Mouse (Mus musculus): Measurements from ENCODE around the gene Tnpo3. TPM values are rescaled to one million over a fixed set of nuclear protein-coding genes. Genes with fewer than 3 reads are reported as not detected.

The Tnpo3 gene
- 28.2 and 43.1 TPM in 2 replicates for polyA plus RNA-seq (2012)

DNA sequence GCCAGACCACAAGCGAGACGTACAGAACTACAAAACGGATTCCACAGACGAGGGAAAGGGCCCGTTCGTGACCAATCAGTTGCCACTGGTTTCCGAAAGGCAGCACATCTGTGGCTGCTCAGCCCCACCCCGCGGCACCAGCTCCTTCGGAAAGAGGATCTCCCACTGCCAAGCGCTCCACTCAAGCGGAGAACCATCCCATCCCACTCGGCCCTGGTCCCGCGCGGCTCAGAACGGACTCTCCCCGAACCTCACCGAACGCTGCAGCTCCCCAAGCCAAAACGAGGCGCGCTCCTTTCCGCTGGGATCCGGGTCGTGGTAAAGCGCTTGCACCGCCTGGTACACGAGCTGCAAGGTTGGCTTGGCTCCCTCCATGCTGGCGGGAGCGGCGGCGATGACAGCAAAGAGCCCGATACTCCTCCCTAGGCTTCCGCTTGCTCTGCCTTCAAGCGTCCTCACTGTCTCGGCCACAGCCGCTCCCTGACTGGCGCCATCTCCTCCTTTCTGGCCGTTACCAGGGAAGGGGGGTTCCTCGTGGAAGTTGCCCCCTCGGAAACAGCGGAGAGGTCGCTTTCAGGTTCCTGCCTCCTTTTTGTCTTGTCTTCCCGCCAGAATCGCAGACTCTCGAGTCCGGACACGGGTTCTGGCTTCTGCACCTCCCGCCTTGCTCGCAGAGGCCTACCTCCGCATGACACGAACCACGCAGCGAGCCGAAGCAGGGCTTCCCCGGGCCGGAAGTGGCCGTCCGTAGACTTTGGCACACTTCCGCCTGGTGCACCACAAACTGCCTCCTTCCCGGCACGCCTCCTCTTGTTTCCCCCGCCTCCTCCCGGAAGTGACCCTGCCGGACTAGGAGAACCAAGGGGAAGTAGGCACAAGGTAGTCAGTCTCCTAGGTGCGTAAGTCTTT lies at the start of gene Tnpo3:
Gene Tnpo3, minus strand, starts transcription at position 777 of the 909 bp plus-strand sequence.

DNA sequence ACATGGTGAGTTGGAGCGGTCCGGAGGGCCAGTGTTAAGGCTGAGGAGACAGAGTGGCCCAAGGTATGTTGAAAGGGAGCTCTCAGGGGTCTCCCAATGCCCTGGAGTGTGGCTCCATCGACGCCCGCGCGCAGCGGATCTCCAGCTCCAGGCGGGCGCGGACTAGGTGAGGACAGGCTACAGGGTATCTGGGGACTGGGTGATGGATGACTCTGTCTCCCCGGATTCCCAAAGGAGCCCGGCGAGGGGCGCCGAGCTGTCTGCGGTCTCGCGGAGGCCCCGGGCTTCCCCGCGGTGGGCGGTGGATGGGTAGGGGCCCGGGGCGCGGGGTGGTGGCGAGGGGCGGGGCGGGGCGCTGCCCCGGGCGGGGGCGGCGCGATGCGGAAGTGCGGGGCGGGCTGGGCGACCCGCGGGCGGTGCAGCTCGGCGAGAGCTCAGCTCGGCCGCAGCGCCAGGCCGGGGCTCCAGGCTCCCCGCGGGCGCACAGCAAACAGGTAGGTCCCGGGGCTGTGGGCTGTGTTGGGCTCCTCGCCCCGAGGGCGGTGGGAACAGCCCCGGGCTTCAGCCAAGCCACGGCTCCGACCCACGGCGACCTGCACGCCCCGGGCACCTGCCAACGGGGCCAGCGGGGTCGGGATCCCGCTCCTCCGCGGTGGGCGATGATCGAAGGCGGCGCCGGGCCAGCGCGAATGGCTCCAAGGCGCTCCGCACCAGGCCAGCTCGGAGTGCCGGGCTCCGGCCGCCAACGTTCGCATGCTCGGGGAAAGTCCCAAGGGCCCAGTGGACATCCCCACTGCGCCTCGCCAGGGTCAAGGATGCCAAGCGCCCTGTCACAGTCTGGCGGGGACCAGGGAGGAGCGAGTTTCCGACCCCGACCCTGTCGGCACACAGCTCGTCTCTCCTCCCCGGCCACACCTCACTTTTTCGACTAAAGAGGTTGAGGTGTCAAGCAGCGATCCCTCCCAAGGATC lies 83.1 kb downstream of the Tnpo3 start, which contains the start of gene Irf5:
Gene Irf5, plus strand, starts transcription at position 345 of the 971 bp plus-strand sequence.

DNA sequence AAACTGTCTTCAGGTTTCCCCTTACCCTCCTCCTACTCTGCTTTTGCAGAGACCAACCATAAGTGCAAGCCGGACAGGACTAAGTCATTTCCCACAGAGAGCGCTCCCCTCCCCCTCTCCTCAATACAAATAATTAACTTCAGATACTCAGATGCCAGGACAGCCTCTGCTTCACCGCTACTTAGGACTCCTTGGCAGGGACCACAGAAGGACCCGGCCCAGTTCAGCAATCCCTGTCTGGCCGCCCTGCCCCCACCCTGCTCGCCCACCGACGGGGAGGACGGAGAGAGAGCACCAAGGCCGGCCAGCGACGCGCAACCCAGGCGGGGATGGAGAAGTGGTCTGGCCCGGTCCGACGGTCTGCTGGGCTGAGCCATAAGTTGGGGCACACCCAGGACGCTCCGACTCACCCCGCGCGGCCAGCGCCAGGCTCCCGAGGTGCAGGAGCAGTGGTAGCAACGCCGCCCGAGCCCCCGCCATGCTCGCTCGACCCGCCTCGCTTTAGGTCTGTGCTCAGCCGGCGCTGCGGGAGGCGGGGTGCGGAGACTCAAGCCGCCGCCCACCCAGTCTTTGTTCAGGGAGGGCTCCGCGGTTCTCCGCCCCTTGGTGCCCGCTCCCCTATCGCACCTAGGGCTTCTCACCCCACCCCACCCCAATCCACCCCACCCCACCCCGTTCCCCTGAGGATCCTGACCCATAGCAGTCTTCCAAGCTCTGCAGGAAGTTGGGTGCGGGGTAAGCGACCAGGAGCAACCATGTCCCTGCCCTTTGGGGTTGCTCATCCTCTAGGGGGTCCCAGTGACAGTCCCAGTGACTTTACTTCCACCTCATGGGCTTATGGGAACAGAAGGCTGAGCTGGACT lies 102.0 kb downstream of the Tnpo3 start, which contains the start of gene Kcp:
Gene Kcp, minus strand, starts transcription at position 506 of the 863 bp plus-strand sequence.

Other genes with a start within 250 kb of the Tnpo3 start
- gene Opn1sw, start 221.4 kb downstream of the Tnpo3 start, polyA plus RNA-seq (2012): not detected in 2 replicates
- 0.03 and 0.10 TPM in 2 replicates for gene Ccdc136, start 213.6 kb downstream of the Tnpo3 start, polyA plus RNA-seq (2012)
- under 0.01 and 0.02 TPM in 2 replicates for gene Flnc, start 176.6 kb downstream of the Tnpo3 start, polyA plus RNA-seq (2012)
- gene Atp6v1f, start 142.2 kb downstream of the Tnpo3 start, polyA plus RNA-seq (2012): 245 and 259 TPM in 2 replicates
- gene Atp6v1fnb, start 138.4 kb downstream of the Tnpo3 start, polyA plus RNA-seq (2012): 0.53 and 0.63 TPM in 2 replicates
- gene Kcp, start 101.9 kb downstream of the Tnpo3 start, polyA plus RNA-seq (2012): 0.22 and 0.30 TPM in 2 replicates
- gene Irf5, start 83.3 kb downstream of the Tnpo3 start, polyA plus RNA-seq (2012): 43.9 and 61.6 TPM in 2 replicates
- 16.9 and 22.5 TPM in 2 replicates for gene Tspan33, start 84.3 kb upstream of the Tnpo3 start, polyA plus RNA-seq (2012)
- gene Smo, start 125.6 kb upstream of the Tnpo3 start, polyA plus RNA-seq (2012): 25.7 and 32.8 TPM in 2 replicates
- gene Ahcyl2, start 158.1 kb upstream of the Tnpo3 start, polyA plus RNA-seq (2012): 6.6 and 9.9 TPM in 2 replicates

Measured in megakaryocyte-erythroid progenitor cell, adult 5 weeks (primary cell).